Mouse (Mus musculus) MEL (cell line): ENCODE results near the gene Tmem266. TPM values are rescaled to one million over a fixed set of nuclear protein-coding genes. Genes with fewer than 3 reads are reported as not detected.

ENCODE experiments used
- DNase-seq: peaks from one replicate; pipeline ENCODE4 v3.0.0; 2011; ENCODE audit warnings: low read depth, low spot score
- H3K27ac ChIP-seq: 2 replicates; pipeline ENCODE4 v1.5.1; 2012; ENCODE audit warnings: low read depth, mild to moderate bottlenecking, control low read depth, low read length, moderate library complexity; ENCODE audit not compliant: control insufficient read depth
- H3K27me3 ChIP-seq, 2 experiments: fragments of 150-350 bp in 1 of 2; sonication (generic) in 1 of 2; 2 replicates each; pipeline ENCODE4 v1.6.1; 2012; ENCODE audit warnings: low read length in 2 of 2, mild to moderate bottlenecking in 2 of 2, improper control_type of control experiment in 1 of 2, moderate library complexity in 1 of 2; ENCODE audit not compliant: insufficient read depth in 2 of 2, control insufficient read depth in 1 of 2
- H3K36me3 ChIP-seq, 2 experiments: 2 replicates each; pipeline ENCODE4 v1.6.1; 2012 to 2014; ENCODE audit warnings: low read length in 2 of 2, improper control_type of control experiment in 1 of 2, inconsistent platforms in 1 of 2, mild to moderate bottlenecking in 1 of 2; ENCODE audit not compliant: insufficient read depth in 2 of 2, control insufficient read depth in 1 of 2
- H3K4me1 ChIP-seq, 2 experiments: fragments of 150-350 bp in 1 of 2; sonication (generic) in 1 of 2; 2 replicates each; pipeline ENCODE4 v1.6.1; 2012; ENCODE audit warnings: low read length in 2 of 2, improper control_type of control experiment in 1 of 2, mild to moderate bottlenecking in 1 of 2; ENCODE audit not compliant: insufficient read depth in 2 of 2, control insufficient read depth in 1 of 2
- H3K4me3 ChIP-seq, 2 experiments: fragments of 150-350 bp in 1 of 2; sonication (generic) in 1 of 2; 2 replicates each; pipeline ENCODE4 v1.5.1; 2012; ENCODE audit warnings: low read depth in 2 of 2, low read length in 2 of 2, mild to moderate bottlenecking in 2 of 2, moderate library complexity in 2 of 2, control low read depth in 1 of 2, improper control_type of control experiment in 1 of 2; ENCODE audit not compliant: control insufficient read depth in 1 of 2, insufficient read depth in 1 of 2
- H3K79me2 ChIP-seq: 2 replicates; pipeline ENCODE4 v1.6.1; 2012; ENCODE audit warnings: mild to moderate bottlenecking, low read length, moderate library complexity; ENCODE audit not compliant: control insufficient read depth, poor library complexity, insufficient read depth
- H3K9ac ChIP-seq: 2 replicates; pipeline ENCODE4 v1.6.1; 2012; ENCODE audit warnings: low read depth, mild to moderate bottlenecking, control low read depth, low read length, moderate library complexity; ENCODE audit not compliant: control insufficient read depth, poor library complexity, severe bottlenecking
- H3K9me3 ChIP-seq: fragments of 150-350 bp; sonication (generic); replicated peaks from 2 replicates; pipeline ENCODE4 v1.6.1; 2012; ENCODE audit warnings: mild to moderate bottlenecking, low read length, improper control_type of control experiment, moderate library complexity; ENCODE audit not compliant: insufficient read depth
- CHD1 ChIP-seq: IDR thresholded peaks from 2 replicates; pipeline ENCODE4 v1.6.1; 2012; ENCODE audit warnings: low read depth, mild to moderate bottlenecking, inconsistent platforms, low read length, improper control_type of control experiment
- CTCF ChIP-seq, 3 experiments: IDR thresholded peaks in 2 of 3; conservative IDR thresholded peaks in 1 of 3; 2 replicates each; pipeline ENCODE4 v1.5.1; 2011 to 2012; ENCODE audit warnings: low read length in 3 of 3, low read depth in 2 of 3, mild to moderate bottlenecking in 2 of 3, improper control_type of control experiment in 1 of 3, inconsistent platforms in 1 of 3, mixed read lengths in 1 of 3, moderate library complexity in 1 of 3; ENCODE audit not compliant: control insufficient read depth in 1 of 3, insufficient read depth in 1 of 3, poor library complexity in 1 of 3, severe bottlenecking in 1 of 3
- E2F4 ChIP-seq: IDR thresholded peaks from 2 replicates; pipeline ENCODE4 v1.6.1; 2011; ENCODE audit warnings: low read depth, low read length, improper control_type of control experiment, borderline replicate concordance
- EP300 ChIP-seq, 2 experiments: IDR thresholded peaks; 2 replicates each; pipeline ENCODE4 v1.6.1; 2011; ENCODE audit warnings: improper control_type of control experiment in 2 of 2, low read length in 2 of 2, low read depth in 1 of 2, mild to moderate bottlenecking in 1 of 2
- GABPA ChIP-seq: IDR thresholded peaks from 2 replicates; pipeline ENCODE4 v1.6.1; 2012; ENCODE audit warnings: low read depth, mild to moderate bottlenecking, inconsistent platforms, low read length, improper control_type of control experiment, moderate library complexity
- GATA1 ChIP-seq: IDR thresholded peaks from 2 replicates; pipeline ENCODE4 v1.6.1; 2011; ENCODE audit warnings: low read depth, low read length, improper control_type of control experiment
- JUND ChIP-seq: IDR thresholded peaks from 2 replicates; pipeline ENCODE4 v1.6.1; 2011; ENCODE audit warnings: low read depth, mild to moderate bottlenecking, improper control_type of control experiment, low read length
- MAX ChIP-seq: IDR thresholded peaks from 2 replicates; pipeline ENCODE4 v1.6.1; 2011; ENCODE audit warnings: low read length, improper control_type of control experiment
- MAZ ChIP-seq: IDR thresholded peaks from 2 replicates; pipeline ENCODE4 v1.6.1; 2012; ENCODE audit warnings: low read depth, mild to moderate bottlenecking, inconsistent platforms, low read length, improper control_type of control experiment
- MEF2A ChIP-seq: IDR thresholded peaks from 2 replicates; pipeline ENCODE4 v1.6.1; 2014; ENCODE audit warnings: low read depth, mild to moderate bottlenecking, inconsistent platforms, low read length, improper control_type of control experiment; ENCODE audit not compliant: poor library complexity, insufficient replicate concordance, severe bottlenecking; ENCODE audit errors: extremely low read depth
- NRF1 ChIP-seq: IDR thresholded peaks from 2 replicates; pipeline ENCODE4 v1.6.1; 2014; ENCODE audit warnings: low read depth, mild to moderate bottlenecking, inconsistent platforms, low read length, improper control_type of control experiment, moderate library complexity; ENCODE audit not compliant: poor library complexity, insufficient read depth, severe bottlenecking
- POLR2AphosphoS5 ChIP-seq: IDR thresholded peaks from 2 replicates; pipeline ENCODE4 v1.6.1; 2012; ENCODE audit warnings: low read depth, borderline replicate concordance, mild to moderate bottlenecking, inconsistent platforms, low read length, moderate library complexity, mixed read lengths
- RAD21 ChIP-seq: IDR thresholded peaks from 2 replicates; pipeline ENCODE4 v1.6.1; 2011; ENCODE audit warnings: mild to moderate bottlenecking, low read depth, low read length, improper control_type of control experiment
- RCOR1 ChIP-seq: IDR thresholded peaks from 2 replicates; pipeline ENCODE4 v1.6.1; 2012; ENCODE audit warnings: low read depth, mild to moderate bottlenecking, inconsistent platforms, low read length, improper control_type of control experiment
- SMC3 ChIP-seq: IDR thresholded peaks from 2 replicates; pipeline ENCODE4 v1.6.1; 2011; ENCODE audit warnings: low read depth, low read length, improper control_type of control experiment
- USF1 ChIP-seq: IDR thresholded peaks from 2 replicates; pipeline ENCODE4 v1.6.1; 2014; ENCODE audit warnings: low read depth, mild to moderate bottlenecking, inconsistent platforms, low read length, improper control_type of control experiment, moderate library complexity
- ZMIZ1 ChIP-seq: IDR thresholded peaks from 2 replicates; pipeline ENCODE4 v1.6.1; 2012; ENCODE audit warnings: low read depth, mild to moderate bottlenecking, inconsistent platforms, low read length, improper control_type of control experiment, moderate library complexity
- ZNF384 ChIP-seq: IDR thresholded peaks from 2 replicates; pipeline ENCODE4 v1.6.1; 2012; ENCODE audit warnings: low read depth, mild to moderate bottlenecking, inconsistent platforms, low read length, improper control_type of control experiment
- polyA plus RNA-seq, 2 experiments: library from polyadenylated mRNA; stranded (reverse) in 1 of 2; unstranded in 1 of 2; fragments of >175 nt in 1 of 2; fragments of >200 nt in 1 of 2; gene quantifications; 2 replicates each; pipeline versions ENCODE4 v1.2.1 to v1.2.4; 2012; ENCODE audit warnings: low replicate concordance in 2 of 2, low read depth in 1 of 2; ENCODE audit not compliant: insufficient read length in 2 of 2, insufficient read depth in 1 of 2, missing spikeins in 1 of 2
- total RNA-seq: library from RNA; depleted of rRNA; stranded (reverse); fragments of 300-350 nt; gene quantifications from 2 replicates; pipeline ENCODE4 v1.2.3, GENCODE M21; 2012

Gene Tmem266
- total and polyA plus RNA-seq, 3 experiments = not detected

- Histone ChIP-seq H3K4me1 (no peaks in the 10 kb centered on the region), H3K4me3 (no peak overlapping the region)
- DNase-seq = no peak
Measured at GRCm38 (mm10) chr9:55289475-55290198, 37.1 kb upstream of the Tmem266 start.

GRCm38 (mm10) chr9:55291966-55292365 lies 34.7 kb upstream of the Tmem266 start:
- H3K4me1 ChIP-seq = no peaks in the 10 kb centered on the region

More at GRCm38 (mm10) chr9:55289475-55290198, 37.1 kb upstream of the Tmem266 start:
- Histone ChIP-seq H3K36me3 (no peaks in the 10 kb centered on the region), H3K27me3 (peaks cover 10 to 25% of the 10 kb centered on the region in 2 experiments), H3K9me3 (no peaks in the 10 kb centered on the region), H3K79me2 (no peaks in the 10 kb centered on the region), H3K27ac (no peak overlapping the region), H3K9ac (no peak overlapping the region)
- TF ChIP-seq CHD1 (no peak), USF1 (no peak), JUND (no peak), ZNF384 (no peak), GATA1 (no peak), POLR2AphosphoS5 (no peak), MEF2A (no peak), ZMIZ1 (no peak), GABPA (no peak), RAD21 (no peak), EP300 (IDR thresholded peaks at IDR 0.05; ENCODE audit: low read depth in 1 of 2, low read length in 2 of 2) (no peak), CTCF (IDR thresholded peaks at IDR 0.05 in 2 of 3, conservative IDR thresholded peaks at IDR 0.05 in 1 of 3; ENCODE audit: control insufficient read depth in 1 of 3, insufficient read depth in 1 of 3, low read depth in 2 of 3, low read length in 3 of 3, poor library complexity in 1 of 3, severe bottlenecking in 1 of 3) (no peak), SMC3 (no peak), MAZ (no peak), NRF1 (no peak), RCOR1 (no peak)

More at GRCm38 (mm10) chr9:55291966-55292365, 34.7 kb upstream of the Tmem266 start:
- no peak for DNase-seq
- peaks cover 2 to 11% of the 10 kb centered on the region in 2 experiments; a peak in 3 of 4 replicates for H3K27me3 ChIP-seq
- H3K4me3 ChIP-seq = no peak overlapping the region
- H3K9ac ChIP-seq = no peak overlapping the region
- TF ChIP-seq E2F4 (no peak), MAX (no peak)
- no peaks in the 10 kb centered on the region for H3K9me3 ChIP-seq
- no peaks in the 10 kb centered on the region for H3K36me3 ChIP-seq
- no peak overlapping the region for H3K27ac ChIP-seq
- H3K79me2 ChIP-seq = no peaks in the 10 kb centered on the region
